Mouse (Mus musculus): ENCODE results near the gene Csnk2b. TPM values are rescaled to one million over a fixed set of nuclear protein-coding genes. Genes with fewer than 3 reads are reported as not detected.

The Csnk2b gene
- polyA plus RNA-seq, 1 experiment from 2014 or later = 242 TPM

- Histone ChIP-seq H3K4me1 (replicated peaks; ENCODE audit: control insufficient read depth, insufficient read depth, low read length) (no peaks in the 10 kb centered on the region), H3K27ac (ENCODE audit: low read length) (no peak overlapping the region), H3K4me3 (ENCODE audit: low read length) (no peak overlapping the region), H3K36me3 (ENCODE audit: control insufficient read depth, insufficient read depth, low read length) (peaks cover 47% of the 10 kb centered on the region), H3K27me3 (ENCODE audit: control insufficient read depth, insufficient read depth, low read depth, low read length) (no peaks in the 10 kb centered on the region), H3K9ac (ENCODE audit: low read length) (no peak overlapping the region), H3K9me3 (ENCODE audit: control insufficient read depth, low read length) (no peaks in the 10 kb centered on the region), H3K4me2 (ENCODE audit: low read depth, low read length) (no peak overlapping the region)
- no peak for ATAC-seq (ENCODE audit: low read depth)
- 57% methylated on average over 10 of the region's 10 CpGs for WGBS
These were observed 21.6 kb downstream of the Csnk2b start for GRCm38 (mm10) chr17:35100196-35100765.

DNA sequence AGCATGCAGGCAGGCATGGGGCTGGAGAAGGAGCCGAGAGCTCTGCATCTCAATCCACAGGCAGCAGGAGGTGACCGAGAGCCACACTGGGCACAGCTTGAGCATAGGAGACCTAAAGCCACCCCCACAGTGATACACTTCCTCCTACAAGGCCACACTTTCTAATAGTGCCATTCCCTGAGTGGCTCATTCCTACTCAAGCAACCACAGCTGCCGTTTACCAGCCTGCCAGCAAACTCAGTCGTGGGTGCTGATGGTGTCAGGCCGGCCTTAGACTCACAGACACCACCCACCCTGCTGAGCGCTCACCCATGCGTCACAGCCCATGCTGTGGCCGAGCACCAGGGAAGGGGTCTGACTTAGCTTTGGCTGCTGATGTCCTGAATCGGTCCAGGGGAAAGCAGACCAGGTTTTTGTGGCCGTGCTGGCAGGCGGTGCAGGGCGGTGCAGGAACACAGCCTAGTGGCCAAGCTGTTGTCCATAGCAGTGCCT lies 24.6 kb downstream of the Csnk2b start:
- Histone ChIP-seq H3K4me1 (replicated peaks; ENCODE audit: control insufficient read depth, insufficient read depth, low read length) (no peaks in the 10 kb centered on the region), H3K4me2 (ENCODE audit: low read depth, low read length) (no peak overlapping the region), H3K27ac (ENCODE audit: low read length) (no peak overlapping the region), H3K9me3 (ENCODE audit: control insufficient read depth, low read length) (no peaks in the 10 kb centered on the region), H3K36me3 (ENCODE audit: control insufficient read depth, insufficient read depth, low read length) (peaks cover 52% of the 10 kb centered on the region), H3K9ac (ENCODE audit: low read length) (no peak overlapping the region), H3K27me3 (ENCODE audit: control insufficient read depth, insufficient read depth, low read depth, low read length) (no peaks in the 10 kb centered on the region), H3K4me3 (ENCODE audit: low read length) (no peak overlapping the region)
- no peak for ATAC-seq (ENCODE audit: low read depth)
- WGBS = 87% methylated on average over 12 of the region's 12 CpGs

- H3K9me3 ChIP-seq (ENCODE audit: control insufficient read depth, low read length) = no peaks in the 10 kb centered on the region
- no peak for ATAC-seq (ENCODE audit: low read depth)
- H3K27ac ChIP-seq (ENCODE audit: low read length) = no peak overlapping the region
- H3K4me2 ChIP-seq (ENCODE audit: low read depth, low read length) = no peak overlapping the region
- no peaks in the 10 kb centered on the region for H3K4me1 ChIP-seq (replicated peaks; ENCODE audit: control insufficient read depth, insufficient read depth, low read length)
- WGBS = 83% methylated on average over 12 of the region's 12 CpGs
- H3K36me3 ChIP-seq (ENCODE audit: control insufficient read depth, insufficient read depth, low read length) = peaks cover 49% of the 10 kb centered on the region
- H3K27me3 ChIP-seq (ENCODE audit: control insufficient read depth, insufficient read depth, low read depth, low read length) = no peaks in the 10 kb centered on the region
- H3K9ac ChIP-seq (ENCODE audit: low read length) = no peak overlapping the region
- H3K4me3 ChIP-seq (ENCODE audit: low read length) = no peak overlapping the region
These were observed 25.3 kb downstream of the Csnk2b start for GRCm38 (mm10) chr17:35096597-35096996.

GRCm38 (mm10) chr17:35094475-35095365 lies 27.1 kb downstream of the Csnk2b start:
- Histone ChIP-seq H3K9ac (ENCODE audit: low read length) (no peak overlapping the region), H3K36me3 (ENCODE audit: control insufficient read depth, insufficient read depth, low read length) (peaks cover 43% of the 10 kb centered on the region)
- 89% methylated on average over 15 of the region's 15 CpGs for WGBS

DNA sequence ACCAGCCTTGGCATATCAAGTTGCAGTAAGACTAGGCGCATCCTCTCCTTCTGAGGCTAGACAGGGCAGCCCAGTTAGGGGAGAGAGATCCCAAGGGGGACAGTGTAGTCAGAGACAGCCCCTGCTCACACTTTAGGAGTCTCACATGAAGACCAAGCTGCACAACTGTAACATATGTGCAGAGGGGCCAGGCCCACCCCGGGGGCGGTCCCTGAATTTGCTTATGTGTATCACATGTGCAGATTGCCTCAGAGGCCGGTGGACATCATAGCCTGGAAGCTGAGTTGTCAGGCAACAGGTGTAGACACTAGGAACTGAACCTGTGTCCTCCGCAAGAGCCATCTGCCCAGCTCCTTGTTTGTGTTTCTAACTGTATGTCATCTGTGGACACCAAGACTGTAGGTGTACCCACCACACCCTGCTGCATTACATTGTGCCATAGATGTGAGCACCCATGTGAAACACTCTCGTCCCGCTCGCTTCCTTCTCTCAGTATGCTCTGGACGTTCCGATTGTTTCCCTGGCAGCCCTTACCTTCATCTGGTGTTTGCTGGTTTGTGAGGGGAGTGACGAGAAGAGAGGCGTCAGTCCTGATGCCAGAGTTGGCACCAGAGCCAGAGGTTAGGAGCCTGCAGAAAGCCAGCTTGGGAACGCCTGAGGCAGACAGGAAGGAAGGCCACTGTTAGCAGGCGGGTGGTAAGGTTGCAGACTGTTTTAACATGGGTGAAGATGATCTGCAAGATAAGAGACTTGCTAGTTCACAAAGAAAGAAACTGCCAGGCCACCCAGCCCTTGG lies 29.3 kb downstream of the Csnk2b start:
- no peaks in the 10 kb centered on the region for H3K9me3 ChIP-seq (ENCODE audit: control insufficient read depth, low read length)
- no peak for ATAC-seq (ENCODE audit: low read depth)
- 86% methylated on average over 14 of the region's 14 CpGs for WGBS
- no peaks in the 10 kb centered on the region for H3K27me3 ChIP-seq (ENCODE audit: control insufficient read depth, insufficient read depth, low read depth, low read length)
- no peak overlapping the region for H3K4me2 ChIP-seq (ENCODE audit: low read depth, low read length)
- no peak overlapping the region for H3K27ac ChIP-seq (ENCODE audit: low read length)
- H3K9ac ChIP-seq (ENCODE audit: low read length) = no peak overlapping the region
- peaks cover 33% of the 10 kb centered on the region for H3K36me3 ChIP-seq (ENCODE audit: control insufficient read depth, insufficient read depth, low read length)
- H3K4me1 ChIP-seq (replicated peaks; ENCODE audit: control insufficient read depth, insufficient read depth, low read length) = peaks cover 8% of the 10 kb centered on the region
- no peak overlapping the region for H3K4me3 ChIP-seq (ENCODE audit: low read length)

More at GRCm38 (mm10) chr17:35094475-35095365, 27.1 kb downstream of the Csnk2b start:
- Histone ChIP-seq H3K4me2 (ENCODE audit: low read depth, low read length) (no peak overlapping the region), H3K4me1 (replicated peaks; ENCODE audit: control insufficient read depth, insufficient read depth, low read length) (peaks cover 8% of the 10 kb centered on the region), H3K27me3 (ENCODE audit: control insufficient read depth, insufficient read depth, low read depth, low read length) (no peaks in the 10 kb centered on the region), H3K4me3 (ENCODE audit: low read length) (no peak overlapping the region), H3K9me3 (ENCODE audit: control insufficient read depth, low read length) (no peaks in the 10 kb centered on the region), H3K27ac (ENCODE audit: low read length) (no peak overlapping the region)
- ATAC-seq (ENCODE audit: low read depth) = no peak

DNA sequence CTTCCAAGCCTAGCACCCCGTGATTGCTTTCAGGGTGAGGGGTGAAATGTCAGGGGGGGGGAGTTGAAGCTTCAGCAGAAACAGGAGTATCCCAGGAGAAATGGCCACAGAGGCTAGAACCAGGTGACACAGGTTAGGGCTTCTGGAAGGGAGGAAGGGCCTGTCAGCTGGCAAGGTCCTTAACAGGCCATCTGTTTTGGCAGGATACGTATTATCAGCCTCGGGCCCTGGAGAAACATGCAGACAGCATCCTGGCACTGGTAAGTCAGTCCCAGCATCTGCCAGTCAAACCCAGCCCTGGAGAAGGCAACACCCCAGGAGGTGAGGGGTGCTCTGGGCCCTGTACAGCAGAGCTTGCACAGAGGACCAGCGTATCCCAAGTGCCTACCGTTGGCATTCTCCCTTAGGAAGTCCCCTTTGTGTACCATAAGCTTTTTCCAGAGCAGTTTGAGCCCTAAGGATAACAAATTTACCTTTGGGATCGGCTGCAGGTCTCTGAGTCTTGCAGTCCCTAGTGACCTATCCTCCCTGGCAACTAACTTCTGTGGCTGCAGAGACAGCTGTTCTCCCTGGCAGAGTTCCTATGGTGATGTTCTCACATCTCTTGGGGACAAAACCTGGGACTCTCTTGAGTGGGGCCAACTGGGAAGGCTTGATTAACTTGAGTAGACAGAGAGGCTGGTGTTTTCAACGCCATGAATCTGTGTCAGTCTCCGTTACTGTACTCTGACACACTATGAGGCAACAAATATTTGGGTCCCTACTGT lies 31.5 kb downstream of the Csnk2b start:
- H3K27me3 ChIP-seq (ENCODE audit: control insufficient read depth, insufficient read depth, low read depth, low read length) = no peaks in the 10 kb centered on the region
- H3K4me2 ChIP-seq (ENCODE audit: low read depth, low read length) = peak overlapping the region; percentile 55
- H3K9ac ChIP-seq (ENCODE audit: low read length) = peak overlapping the region; percentile 96
- peaks cover 23% of the 10 kb centered on the region for H3K36me3 ChIP-seq (ENCODE audit: control insufficient read depth, insufficient read depth, low read length)
- WGBS = 62% methylated on average over 8 of the region's 8 CpGs
- peak overlapping the region; percentile 74 for H3K4me3 ChIP-seq (ENCODE audit: low read length)
- H3K9me3 ChIP-seq (ENCODE audit: control insufficient read depth, low read length) = no peaks in the 10 kb centered on the region
- peak overlapping the region; percentile 97 for H3K27ac ChIP-seq (ENCODE audit: low read length)
- ATAC-seq (ENCODE audit: low read depth) = no peak
- peaks cover 8% of the 10 kb centered on the region for H3K4me1 ChIP-seq (replicated peaks; ENCODE audit: control insufficient read depth, insufficient read depth, low read length)

- Histone ChIP-seq H3K36me3 (ENCODE audit: control insufficient read depth, insufficient read depth, low read length) (peaks cover 15% of the 10 kb centered on the region), H3K4me1 (replicated peaks; ENCODE audit: control insufficient read depth, insufficient read depth, low read length) (peaks cover 8% of the 10 kb centered on the region), H3K27me3 (ENCODE audit: control insufficient read depth, insufficient read depth, low read depth, low read length) (no peaks in the 10 kb centered on the region), H3K27ac (ENCODE audit: low read length) (peak within 1 kb of the TSS; percentile 97), H3K4me2 (ENCODE audit: low read depth, low read length) (peak within 1 kb of the TSS; percentile 55), H3K4me3 (ENCODE audit: low read length) (peak within 1 kb of the TSS; percentile 74), H3K9ac (ENCODE audit: low read length) (peak within 1 kb of the TSS; percentile 96), H3K9me3 (ENCODE audit: control insufficient read depth, low read length) (no peaks in the 10 kb centered on the region)
- peak; percentile 99 for ATAC-seq (ENCODE audit: low read depth)
- 2% methylated on average over 67 of the region's 67 CpGs for WGBS
These were observed 32.8 kb downstream of the Csnk2b start, which contains the start of gene Abhd16a for GRCm38 (mm10) chr17:35088825-35089644. Gene Abhd16a (plus strand): TSS chr17:35089263.

- Histone ChIP-seq H3K27me3 (ENCODE audit: control insufficient read depth, insufficient read depth, low read depth, low read length) (no peaks in the 10 kb centered on the region), H3K36me3 (ENCODE audit: control insufficient read depth, insufficient read depth, low read length) (peaks cover 13% of the 10 kb centered on the region), H3K27ac (ENCODE audit: low read length) (no peak overlapping the region), H3K4me1 (replicated peaks; ENCODE audit: control insufficient read depth, insufficient read depth, low read length) (peaks cover 8% of the 10 kb centered on the region), H3K9ac (ENCODE audit: low read length) (no peak overlapping the region), H3K9me3 (ENCODE audit: control insufficient read depth, low read length) (no peaks in the 10 kb centered on the region), H3K4me2 (ENCODE audit: low read depth, low read length) (no peak overlapping the region), H3K4me3 (ENCODE audit: low read length) (no peak overlapping the region)
- ATAC-seq (ENCODE audit: low read depth) = no peak
- WGBS = 25% methylated on average over 2 of the region's 2 CpGs
These were observed 33.7 kb downstream of the Csnk2b start for GRCm38 (mm10) chr17:35088151-35088550.
